Mouse (Mus musculus): Measurements from ENCODE around the gene B230219D22Rik.

The B230219D22Rik gene

GRCm38 (mm10) chr13:55712846-55713245, 19.9 kb downstream of the B230219D22Rik start:
- CTCF ChIA-PET = interaction anchor here in 3 of 4 experiments (0.6 to 1.2 kb wide), 6 partner anchors 14 to 316 kb away, joined by 3 to 5 read pairs (median 4); partner anchors contain the start of genes B230219D22Rik (in 1 of the 3) and Pcbd2 (in 1 of the 3)

GRCm38 (mm10) chr13:55714501-55715166, 21.7 kb downstream of the B230219D22Rik start, which contains the start of gene Txndc15:
Gene Txndc15 (plus strand): TSS chr13:55714650.
- POLR2A ChIA-PET = interaction anchor here (0.6 to 4.3 kb wide), 29 partner anchors 9 to 764 kb away, joined by 3 to 39 read pairs (median 4); partner anchors contain the start of genes B230219D22Rik (in 3 of the 4), Pcbd2 (in 3 of the 4) and Caml (in 1 of the 4)
- CTCF ChIA-PET = interaction anchor here in 3 of 4 experiments (0.7 to 1.9 kb wide), 4 partner anchors 13 to 88 kb away, joined by 3 to 4 read pairs (median 4); partner anchors contain the start of gene Pcbd2 (in 3 of the 3)

More at GRCm38 (mm10) chr13:55712846-55713245, 19.9 kb downstream of the B230219D22Rik start:
- POLR2A ChIA-PET = interaction anchor here in 2 of 4 experiments (0.5 to 4.3 kb wide), 14 partner anchors 8 to 90 kb away, joined by 3 to 39 read pairs (median 6); partner anchors contain the start of genes B230219D22Rik (in 2 of the 2), Pcbd2 (in 2 of the 2), Caml (in 1 of the 2) and Ddx46 (in 1 of the 2)

- POLR2A ChIA-PET = interaction anchor here (0.6 to 4.3 kb wide), 24 partner anchors 8 to 92 kb away, joined by 3 to 39 read pairs (median 4); partner anchors contain the start of genes B230219D22Rik (in 3 of the 4), Pcbd2 (in 3 of the 4) and Caml (in 1 of the 4)
- CTCF ChIA-PET = interaction anchor here in 3 of 4 experiments (1.3 to 1.9 kb wide), 3 partner anchors 12 to 13 kb away, joined by 3 to 4 read pairs (median 4); partner anchors contain the start of gene Pcbd2 (in 3 of the 3)
Measured at GRCm38 (mm10) chr13:55715167-55715512, 22.2 kb downstream of the B230219D22Rik start.

- ChIA-PET CTCF (interaction anchor here in 1 of 4 experiments (0.6 kb wide), 1 partner anchor 30 kb away, joined by 7 read pairs; no protein-coding TSS in a partner anchor), POLR2A (interaction anchor here in 2 of 4 experiments (0.9 to 3.1 kb wide), 4 partner anchors 11 to 23 kb away, joined by 3 to 14 read pairs (median 3); partner anchors contain the start of genes B230219D22Rik (in 1 of the 2) and Pcbd2 (in 1 of the 2))
Measured at GRCm38 (mm10) chr13:55715908-55716510, 23.1 kb downstream of the B230219D22Rik start.

GRCm38 (mm10) chr13:55721516-55721915, 28.6 kb downstream of the B230219D22Rik start:
- POLR2A ChIA-PET = interaction anchor here in 1 of 4 experiments (1.2 to 1.7 kb wide), 2 partner anchors 16 to 29 kb away, joined by 3 to 4 read pairs; partner anchors contain the start of gene B230219D22Rik
- CTCF ChIA-PET = interaction anchor here in 2 of 4 experiments (0.5 to 0.6 kb wide), 3 partner anchors 18 to 1667 kb away, joined by 3 to 5 read pairs (median 3); no protein-coding TSS in a partner anchor

GRCm38 (mm10) chr13:55721995-55722394, 29.1 kb downstream of the B230219D22Rik start:
- POLR2A ChIA-PET = interaction anchor here in 2 of 4 experiments (1.2 to 1.7 kb wide), 3 partner anchors 17 to 100 kb away, joined by 3 to 4 read pairs (median 3); partner anchors contain the start of genes B230219D22Rik (in 1 of the 2) and Caml (in 1 of the 2)
- CTCF ChIA-PET = interaction anchor here in 1 of 4 experiments (0.5 kb wide), 1 partner anchor 37 kb away, joined by 5 read pairs; no protein-coding TSS in a partner anchor

- ChIA-PET POLR2A (interaction anchor here (0.6 to 6.1 kb wide), 42 partner anchors 8 to 695 kb away, joined by 3 to 39 read pairs (median 4); partner anchors contain the start of genes B230219D22Rik (in 4 of the 4), Txndc15 (in 2 of the 4) and Caml (in 1 of the 4)), CTCF (interaction anchor here (0.5 to 2.8 kb wide), 29 partner anchors 9 to 1924 kb away, joined by 3 to 9 read pairs (median 4); partner anchors contain the start of genes Txndc15 (in 2 of the 4), B230219D22Rik (in 1 of the 4), B4galt7 (in 1 of the 4) and Caml (in 1 of the 4))
Measured at GRCm38 (mm10) chr13:55726598-55727119, 33.7 kb downstream of the B230219D22Rik start.

- CTCF ChIA-PET = interaction anchor here (0.5 to 2.8 kb wide), 35 partner anchors 9 to 1029 kb away, joined by 3 to 9 read pairs (median 4); partner anchors contain the start of genes Txndc15 (in 3 of the 4), B230219D22Rik (in 1 of the 4), B4galt7 (in 1 of the 4) and Caml (in 1 of the 4)
- POLR2A ChIA-PET = interaction anchor here (0.5 to 6.1 kb wide), 46 partner anchors 9 to 475 kb away, joined by 3 to 39 read pairs (median 4); partner anchors contain the start of genes B230219D22Rik (in 4 of the 4), Txndc15 (in 2 of the 4) and Caml (in 1 of the 4)
Measured at GRCm38 (mm10) chr13:55727120-55727838, 34.4 kb downstream of the B230219D22Rik start, which contains the start of gene Pcbd2. Gene Pcbd2 (plus strand): TSS chr13:55727368.

GRCm38 (mm10) chr13:55727839-55728238, 34.9 kb downstream of the B230219D22Rik start:
- ChIA-PET CTCF (interaction anchor here in 3 of 4 experiments (0.5 to 2.8 kb wide), 19 partner anchors 8 to 310 kb away, joined by 3 to 9 read pairs (median 4); partner anchors contain the start of genes Txndc15 (in 3 of the 3) and B230219D22Rik (in 1 of the 3)), POLR2A (interaction anchor here in 3 of 4 experiments (0.5 to 6.1 kb wide), 25 partner anchors 9 to 475 kb away, joined by 3 to 39 read pairs (median 6); partner anchors contain the start of genes B230219D22Rik (in 3 of the 3) and Txndc15 (in 3 of the 3))

GRCm38 (mm10) chr13:55730716-55731115, 37.8 kb downstream of the B230219D22Rik start:
- CTCF ChIA-PET = interaction anchor here in 3 of 4 experiments (0.6 to 1.0 kb wide), 5 partner anchors 9 to 437 kb away, joined by 3 to 9 read pairs (median 7); no protein-coding TSS in a partner anchor
- POLR2A ChIA-PET = interaction anchor here (0.7 to 1.6 kb wide), 13 partner anchors 12 to 137 kb away, joined by 3 to 9 read pairs (median 4); partner anchors contain the start of gene B230219D22Rik (in 3 of the 4)

GRCm38 (mm10) chr13:55732121-55732520, 39.2 kb downstream of the B230219D22Rik start:
- POLR2A ChIA-PET = interaction anchor here in 1 of 4 experiments (1.0 kb wide), 1 partner anchor 9 kb away, joined by 3 read pairs; no protein-coding TSS in a partner anchor
- CTCF ChIA-PET = no interaction called here

GRCm38 (mm10) chr13:55733628-55734502, 40.9 kb downstream of the B230219D22Rik start:
- POLR2A ChIA-PET = interaction anchor here in 3 of 4 experiments (0.6 to 2.1 kb wide), 16 partner anchors 9 to 450 kb away, joined by 3 to 7 read pairs (median 3); partner anchors contain the start of gene B230219D22Rik (in 1 of the 3)
- CTCF ChIA-PET = interaction anchor here (0.6 to 1.4 kb wide), 11 partner anchors 10 to 754 kb away, joined by 3 to 12 read pairs (median 4); no protein-coding TSS in a partner anchor

- POLR2A ChIA-PET = interaction anchor here in 2 of 4 experiments (0.8 to 2.6 kb wide), 8 partner anchors 9 to 45 kb away, joined by 3 to 7 read pairs (median 4); partner anchors contain the start of genes Pcbd2 (in 2 of the 2), Txndc15 (in 2 of the 2) and B230219D22Rik (in 1 of the 2)
- CTCF ChIA-PET = interaction anchor here in 3 of 4 experiments (0.6 to 2.1 kb wide), 6 partner anchors 10 to 1103 kb away, joined by 3 to 7 read pairs (median 4); partner anchors contain the start of gene Pcbd2 (in 1 of the 3)
Measured at GRCm38 (mm10) chr13:55737885-55738284, 45.0 kb downstream of the B230219D22Rik start.

- ChIA-PET CTCF (no interaction called here), POLR2A (interaction anchor here (1.1 to 2.0 kb wide), 7 partner anchors 8 to 50 kb away, joined by 3 to 8 read pairs (median 4); partner anchors contain the start of gene B230219D22Rik (in 1 of the 4))
Measured at GRCm38 (mm10) chr13:55742306-55742705, 49.4 kb downstream of the B230219D22Rik start.

Measured in embryonic stem cell, embryonic (primary cell).